Mouse (Mus musculus): ENCODE data around the gene Nr2f2. TPM values are rescaled to one million over a fixed set of nuclear protein-coding genes. Genes with fewer than 3 reads are reported as not detected.

Gene Nr2f2
- polyA plus RNA-seq, 1 experiment: 193 TPM

GRCm38 (mm10) chr7:70332926-70333664 is 33.4 kb downstream of the Nr2f2 start:
- Histone ChIP-seq H3K4me3 (ENCODE audit: insufficient read depth, low read depth, low read length) (no peak overlapping the region), H3K27me3 (replicated peaks; ENCODE audit: control insufficient read depth, insufficient read depth, low read length) (no peaks in the 10 kb centered on the region), H3K4me1 (ENCODE audit: control insufficient read depth, insufficient read depth, low read length) (no peaks in the 10 kb centered on the region), H3K27ac (ENCODE audit: insufficient read depth, low read depth, low read length) (no peak overlapping the region; the same call in 1 of the 2 replicates), H3K36me3 (ENCODE audit: control insufficient read depth, insufficient read depth, low read length) (no peaks in the 10 kb centered on the region)
- TF ChIP-seq CTCF (conservative IDR thresholded peaks at IDR 0.05; ENCODE audit: insufficient read depth, insufficient read length, low read depth, low read length) (no peak), POLR2A (IDR thresholded peaks at IDR 0.05; ENCODE audit: low read depth, low read length) (no peak)
- WGBS: 75% methylated on average over 14 of the region's 14 CpGs
- DNase-seq: no peak

GRCm38 (mm10) chr7:70332064-70332850 is 34.3 kb downstream of the Nr2f2 start:
- H3K4me1 ChIP-seq (ENCODE audit: control insufficient read depth, insufficient read depth, low read length): no peaks in the 10 kb centered on the region
- WGBS: 29% methylated on average over 26 of the region's 26 CpGs
- no peak for DNase-seq

GRCm38 (mm10) chr7:70331243-70332063 is 35.1 kb downstream of the Nr2f2 start:
- Histone ChIP-seq H3K27ac (ENCODE audit: insufficient read depth, low read depth, low read length) (peak overlapping the region; percentile 40), H3K27me3 (replicated peaks; ENCODE audit: control insufficient read depth, insufficient read depth, low read length) (no peaks in the 10 kb centered on the region), H3K4me3 (ENCODE audit: insufficient read depth, low read depth, low read length) (peak overlapping the region; percentile 57), H3K36me3 (ENCODE audit: control insufficient read depth, insufficient read depth, low read length) (no peaks in the 10 kb centered on the region), H3K4me1 (ENCODE audit: control insufficient read depth, insufficient read depth, low read length) (no peaks in the 10 kb centered on the region)
- TF ChIP-seq CTCF (conservative IDR thresholded peaks at IDR 0.05; ENCODE audit: insufficient read depth, insufficient read length, low read depth, low read length): no peak
- peak; percentile 28 for TF ChIP-seq POLR2A (IDR thresholded peaks at IDR 0.05; ENCODE audit: low read depth, low read length)
- DNase-seq: peak; percentile 90
- 1% methylated on average over 48 of the region's 48 CpGs for WGBS

More at GRCm38 (mm10) chr7:70332064-70332850, 34.3 kb downstream of the Nr2f2 start:
- H3K4me3 ChIP-seq (ENCODE audit: insufficient read depth, low read depth, low read length): peak overlapping the region; percentile 57
- H3K27me3 ChIP-seq (replicated peaks; ENCODE audit: control insufficient read depth, insufficient read depth, low read length): no peaks in the 10 kb centered on the region
- no peak for TF ChIP-seq POLR2A (IDR thresholded peaks at IDR 0.05; ENCODE audit: low read depth, low read length)
- no peak for TF ChIP-seq CTCF (conservative IDR thresholded peaks at IDR 0.05; ENCODE audit: insufficient read depth, insufficient read length, low read depth, low read length)
- H3K27ac ChIP-seq (ENCODE audit: insufficient read depth, low read depth, low read length): peak overlapping the region; percentile 40
- H3K36me3 ChIP-seq (ENCODE audit: control insufficient read depth, insufficient read depth, low read length): no peaks in the 10 kb centered on the region

- Histone ChIP-seq H3K4me3 (ENCODE audit: insufficient read depth, low read depth, low read length) (peak overlapping the region; percentile 57; the same call in 1 of the 2 replicates), H3K4me1 (ENCODE audit: control insufficient read depth, insufficient read depth, low read length) (no peaks in the 10 kb centered on the region), H3K27ac (ENCODE audit: insufficient read depth, low read depth, low read length) (no peak overlapping the region), H3K36me3 (ENCODE audit: control insufficient read depth, insufficient read depth, low read length) (no peaks in the 10 kb centered on the region), H3K27me3 (replicated peaks; ENCODE audit: control insufficient read depth, insufficient read depth, low read length) (no peaks in the 10 kb centered on the region)
- TF ChIP-seq CTCF (conservative IDR thresholded peaks at IDR 0.05; ENCODE audit: insufficient read depth, insufficient read length, low read depth, low read length) (no peak), POLR2A (IDR thresholded peaks at IDR 0.05; ENCODE audit: low read depth, low read length) (no peak)
- no peak for DNase-seq
- WGBS: 31% methylated on average over 19 of the region's 19 CpGs
These were observed 35.7 kb downstream of the Nr2f2 start for GRCm38 (mm10) chr7:70330761-70331242.

- DNase-seq: no peak
- no peaks in the 10 kb centered on the region for H3K4me1 ChIP-seq (ENCODE audit: control insufficient read depth, insufficient read depth, low read length)
- H3K27ac ChIP-seq (ENCODE audit: insufficient read depth, low read depth, low read length): no peak overlapping the region
- WGBS: 75% methylated on average over 12 of the region's 12 CpGs
- no peaks in the 10 kb centered on the region for H3K36me3 ChIP-seq (ENCODE audit: control insufficient read depth, insufficient read depth, low read length)
- H3K4me3 ChIP-seq (ENCODE audit: insufficient read depth, low read depth, low read length): no peak overlapping the region
- H3K27me3 ChIP-seq (replicated peaks; ENCODE audit: control insufficient read depth, insufficient read depth, low read length): no peaks in the 10 kb centered on the region
- no peak for TF ChIP-seq POLR2A (IDR thresholded peaks at IDR 0.05; ENCODE audit: low read depth, low read length)
- no peak for TF ChIP-seq CTCF (conservative IDR thresholded peaks at IDR 0.05; ENCODE audit: insufficient read depth, insufficient read length, low read depth, low read length)
These were observed 36.4 kb downstream of the Nr2f2 start for GRCm38 (mm10) chr7:70330207-70330562.

- Histone ChIP-seq H3K36me3 (ENCODE audit: control insufficient read depth, insufficient read depth, low read length) (no peaks in the 10 kb centered on the region), H3K4me1 (ENCODE audit: control insufficient read depth, insufficient read depth, low read length) (no peaks in the 10 kb centered on the region), H3K4me3 (ENCODE audit: insufficient read depth, low read depth, low read length) (no peak overlapping the region), H3K27ac (ENCODE audit: insufficient read depth, low read depth, low read length) (no peak overlapping the region), H3K27me3 (replicated peaks; ENCODE audit: control insufficient read depth, insufficient read depth, low read length) (no peaks in the 10 kb centered on the region)
- no peak for DNase-seq
- TF ChIP-seq CTCF (conservative IDR thresholded peaks at IDR 0.05; ENCODE audit: insufficient read depth, insufficient read length, low read depth, low read length): no peak
- no peak for TF ChIP-seq POLR2A (IDR thresholded peaks at IDR 0.05; ENCODE audit: low read depth, low read length)
- 77% methylated on average over 19 of the region's 19 CpGs for WGBS
These were observed 36.9 kb downstream of the Nr2f2 start for GRCm38 (mm10) chr7:70329521-70330206.
